Mouse (Mus musculus) urinary bladder, postnatal 36 days (tissue): ENCODE data around the gene Taok1.
A peak's percentile ranks its signal among the peaks of the same experiment; 100 is the strongest.
"Not testable (repeated sequence)": the region's sequence is repeated elsewhere in the genome, so short reads cannot be mapped to it uniquely, and the experiment has no call there.

Experiments
- DNase-seq, 2 experiments: peaks; one replicate each; pipeline ENCODE4 v3.0.0; 2022; ENCODE audit warnings: low spot score in 2 of 2, mixed read lengths in 1 of 2

Gene Taok1

DNA sequence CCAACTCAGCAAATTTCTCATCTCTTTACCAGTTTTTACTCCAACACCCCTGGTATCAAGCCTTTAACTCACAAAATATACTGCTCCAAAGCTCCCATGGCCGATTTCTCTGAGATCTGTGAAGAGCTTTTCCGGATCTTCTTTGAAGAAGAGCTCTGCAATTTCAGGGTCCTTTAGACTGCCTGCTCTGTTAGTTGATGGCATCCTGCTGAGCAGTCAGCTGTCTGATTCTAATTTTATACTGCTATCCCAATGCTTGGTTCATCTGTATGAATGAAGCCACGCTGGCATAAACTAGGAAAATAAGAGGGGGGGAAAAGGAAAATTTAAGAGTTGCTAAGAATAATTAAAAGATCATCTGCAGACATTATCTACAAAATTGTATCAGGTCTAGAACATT, 22.4 kb downstream of the Taok1 start:
- no peak for DNase-seq

DNA sequence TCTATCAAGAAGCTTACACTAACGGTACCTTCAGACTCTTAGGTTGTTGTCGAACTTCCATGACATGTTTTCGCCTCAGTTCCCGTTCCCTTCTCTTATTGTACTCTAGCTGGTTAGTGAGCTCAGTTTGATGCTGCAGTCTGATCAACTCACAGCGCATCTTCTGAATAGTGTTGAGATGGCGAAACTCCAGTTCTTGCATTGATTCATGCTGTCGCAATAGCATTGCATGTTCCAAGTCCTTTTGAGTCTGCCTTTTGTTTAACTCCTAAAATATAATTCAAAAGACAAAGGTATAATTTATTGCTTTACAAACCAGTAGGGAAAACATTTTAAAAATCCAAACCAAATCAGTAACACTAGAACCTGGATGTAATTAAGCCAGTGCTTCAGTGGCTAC, 62.4 kb downstream of the Taok1 start:
- no peak for DNase-seq

- DNase-seq = no peak
These were observed 75.3 kb downstream of the Taok1 start for GRCm38 (mm10) chr11:77532202-77532846.

- no peak for DNase-seq
These were observed 76.8 kb downstream of the Taok1 start for GRCm38 (mm10) chr11:77530862-77531261.

DNA sequence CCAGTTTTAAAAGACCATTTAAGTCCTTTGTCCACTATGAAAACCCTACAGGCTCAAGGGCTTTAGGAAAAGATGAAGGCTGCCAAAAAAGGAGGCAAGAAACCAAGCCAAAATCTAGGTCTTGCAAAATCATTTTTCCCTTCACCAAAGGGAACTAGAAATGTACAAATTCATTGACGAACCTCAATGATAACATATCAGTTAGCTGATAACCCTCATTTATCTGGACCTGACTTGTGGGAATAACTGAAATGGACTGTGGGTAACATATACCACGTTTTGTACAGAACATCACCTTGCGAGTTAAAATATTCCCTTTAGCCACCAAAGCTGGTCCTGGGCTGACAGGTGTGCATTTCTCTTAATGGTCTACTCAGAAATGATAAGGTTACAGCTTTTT, 78.0 kb downstream of the Taok1 start:
- no peak for DNase-seq

GRCm38 (mm10) chr11:77528420-77528819, 79.2 kb downstream of the Taok1 start:
- DNase-seq = not testable (repeated sequence)

DNA sequence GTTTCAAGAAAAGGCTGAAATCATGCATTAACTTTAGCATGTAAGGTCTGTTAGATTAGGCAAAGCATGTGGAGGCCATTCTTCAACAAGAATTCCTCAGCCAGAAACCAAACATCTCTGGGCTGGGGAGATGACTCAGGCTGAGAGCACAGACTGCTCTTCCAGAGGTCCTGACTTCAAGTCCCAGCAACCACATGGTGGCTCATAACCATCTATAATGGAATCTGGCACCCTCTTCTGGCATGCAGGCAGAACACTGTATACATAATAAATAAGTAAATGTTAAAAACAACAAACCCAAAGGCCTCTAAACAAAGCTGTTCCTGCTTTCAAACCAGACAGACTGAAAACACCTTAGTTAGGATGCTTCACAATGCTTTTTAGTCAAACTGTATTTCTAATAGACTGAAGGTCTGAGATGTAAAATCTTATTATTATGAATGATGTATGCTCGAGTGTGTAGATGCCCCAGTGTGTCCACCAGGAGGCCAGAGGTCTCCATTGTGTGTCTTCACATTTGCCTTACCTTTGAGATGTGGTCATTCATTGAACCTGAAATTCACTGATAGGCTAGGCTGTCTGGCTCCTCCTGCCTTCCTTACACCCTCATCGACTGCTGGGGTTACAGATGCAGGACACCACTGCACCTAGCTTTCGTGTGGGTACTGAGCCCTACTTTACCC, 81.7 kb downstream of the Taok1 start:
- no peak for DNase-seq

DNA sequence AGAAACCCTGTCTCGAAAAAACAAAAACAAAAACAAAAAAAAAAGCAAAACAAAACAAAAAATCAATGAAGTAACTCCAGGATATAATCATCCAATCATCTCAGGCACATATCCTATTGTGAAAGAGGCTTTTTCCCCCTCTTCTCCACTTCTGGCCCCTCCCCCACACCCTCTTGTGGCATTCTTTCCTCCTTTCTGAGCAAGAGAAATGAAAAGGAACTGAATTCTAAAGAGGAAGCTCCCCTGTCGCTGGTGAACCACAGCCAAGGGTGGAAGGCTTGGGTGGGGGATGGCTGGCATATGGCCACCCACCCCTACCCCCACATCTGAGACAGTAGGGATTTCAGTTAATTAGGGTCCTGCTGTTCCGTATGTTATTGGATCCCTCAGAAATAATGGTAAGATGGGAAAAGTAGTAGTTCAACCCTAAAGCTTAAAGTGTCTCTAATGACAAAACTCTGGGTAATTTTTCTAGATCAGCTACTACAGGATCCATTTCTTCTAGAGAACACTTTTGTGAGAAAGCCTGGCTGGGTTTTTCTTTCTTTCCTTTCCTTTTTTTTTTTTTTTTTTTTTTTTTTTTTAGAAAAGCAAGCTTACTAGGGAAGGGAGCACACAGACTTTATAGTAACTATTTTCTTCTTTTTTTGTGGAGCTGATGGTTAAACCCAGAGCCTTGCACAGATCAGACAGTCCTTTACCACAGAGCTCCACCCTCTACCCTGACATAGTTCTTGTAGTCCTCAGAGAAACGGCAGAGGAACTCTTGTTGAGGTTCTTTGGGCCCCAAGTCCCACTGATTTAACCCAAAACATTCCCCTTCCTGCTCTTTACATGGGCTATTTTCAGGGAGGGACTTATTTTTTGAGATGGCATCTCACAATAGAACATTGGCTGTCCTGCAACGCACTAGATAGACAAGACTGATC, 86.8 kb downstream of the Taok1 start:
- DNase-seq = no peak

GRCm38 (mm10) chr11:77519043-77519442, 88.6 kb downstream of the Taok1 start, which contains the start of gene Gm10392:
Gene Gm10392, minus strand, starts transcription at chr11:77519198.
- DNase-seq = no peak

DNA sequence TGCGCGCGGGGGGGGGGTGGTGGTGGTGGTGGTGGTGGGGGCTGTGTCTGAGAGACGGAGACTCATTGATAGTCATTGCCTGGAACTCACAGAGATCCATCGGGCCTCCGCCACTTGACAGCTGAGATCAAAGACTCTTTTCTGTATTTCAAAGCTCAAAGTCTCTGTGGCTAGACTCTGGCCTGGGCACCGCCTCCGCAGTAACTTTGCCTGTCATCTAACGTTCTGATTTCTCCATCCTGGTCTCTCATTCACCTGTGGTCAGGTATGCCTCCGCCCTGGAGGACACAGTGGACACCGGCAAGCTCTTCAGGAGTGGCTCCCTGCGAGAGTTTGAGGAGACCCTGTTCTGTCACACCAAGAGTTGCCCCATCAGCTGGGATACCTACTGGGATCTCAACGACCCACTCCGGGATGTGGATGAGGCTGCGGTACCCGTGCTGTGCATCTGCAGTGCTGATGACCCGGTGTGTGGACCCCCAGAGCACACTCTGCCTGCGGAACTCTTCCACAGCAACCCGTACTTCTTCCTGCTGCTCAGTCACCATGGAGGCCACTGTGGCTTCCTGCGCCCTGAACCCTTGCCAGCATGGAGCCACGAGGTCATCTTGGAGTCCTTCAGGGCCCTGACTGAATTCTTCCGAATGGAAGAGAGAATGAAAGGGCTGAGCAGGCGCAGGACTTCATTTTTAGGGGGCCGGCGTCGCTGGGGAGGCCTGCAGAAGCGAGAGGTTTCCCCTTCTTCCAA, 89.4 kb downstream of the Taok1 start:
- no peak for DNase-seq

- no peak for DNase-seq
These were observed 90.8 kb downstream of the Taok1 start for GRCm38 (mm10) chr11:77516553-77517425.

DNA sequence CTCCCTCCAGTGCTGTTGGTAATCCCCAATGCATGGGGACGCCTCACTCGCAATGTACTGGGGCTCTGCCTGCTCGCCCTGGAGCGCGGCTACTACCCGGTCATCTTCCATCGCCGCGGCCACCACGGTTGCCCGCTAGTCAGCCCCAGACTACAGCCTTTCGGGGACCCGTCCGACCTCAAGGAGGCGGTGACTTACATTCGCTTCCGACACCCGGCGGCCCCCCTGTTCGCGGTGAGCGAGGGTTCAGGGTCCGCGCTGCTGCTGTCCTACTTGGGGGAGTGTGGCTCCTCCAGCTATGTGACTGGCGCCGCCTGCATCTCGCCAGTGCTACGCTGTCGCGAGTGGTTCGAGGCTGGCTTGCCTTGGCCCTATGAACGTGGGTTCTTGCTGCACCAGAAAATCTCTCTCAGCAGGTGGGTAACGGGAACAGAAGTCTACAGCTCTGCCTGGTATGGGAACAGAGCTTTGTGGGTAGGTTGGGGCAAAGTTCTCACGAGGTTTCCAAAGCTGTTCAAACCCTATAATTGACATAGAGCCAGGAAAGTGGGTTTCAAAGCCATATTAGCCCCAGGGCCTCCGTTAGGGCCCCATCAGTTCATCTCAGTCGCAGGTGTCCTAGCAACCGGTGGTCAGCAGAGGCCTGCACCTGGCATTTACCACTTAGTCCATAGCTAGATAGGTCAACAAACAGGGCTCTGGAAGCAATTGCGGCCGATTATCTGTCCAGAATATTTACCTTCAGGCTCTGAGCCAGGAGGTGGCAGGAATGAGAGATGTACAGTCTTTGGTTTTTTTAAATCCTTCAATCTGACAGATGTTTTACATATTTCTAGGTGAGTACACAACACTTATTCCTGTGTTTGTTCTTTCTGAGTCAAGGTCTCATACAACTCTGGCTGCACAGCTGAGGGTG, 91.7 kb downstream of the Taok1 start, which contains the start of gene Trp53i13:
Trp53i13 (minus strand) TSS at position 344 of the 916 bp plus-strand sequence.
- no peak for DNase-seq

DNA sequence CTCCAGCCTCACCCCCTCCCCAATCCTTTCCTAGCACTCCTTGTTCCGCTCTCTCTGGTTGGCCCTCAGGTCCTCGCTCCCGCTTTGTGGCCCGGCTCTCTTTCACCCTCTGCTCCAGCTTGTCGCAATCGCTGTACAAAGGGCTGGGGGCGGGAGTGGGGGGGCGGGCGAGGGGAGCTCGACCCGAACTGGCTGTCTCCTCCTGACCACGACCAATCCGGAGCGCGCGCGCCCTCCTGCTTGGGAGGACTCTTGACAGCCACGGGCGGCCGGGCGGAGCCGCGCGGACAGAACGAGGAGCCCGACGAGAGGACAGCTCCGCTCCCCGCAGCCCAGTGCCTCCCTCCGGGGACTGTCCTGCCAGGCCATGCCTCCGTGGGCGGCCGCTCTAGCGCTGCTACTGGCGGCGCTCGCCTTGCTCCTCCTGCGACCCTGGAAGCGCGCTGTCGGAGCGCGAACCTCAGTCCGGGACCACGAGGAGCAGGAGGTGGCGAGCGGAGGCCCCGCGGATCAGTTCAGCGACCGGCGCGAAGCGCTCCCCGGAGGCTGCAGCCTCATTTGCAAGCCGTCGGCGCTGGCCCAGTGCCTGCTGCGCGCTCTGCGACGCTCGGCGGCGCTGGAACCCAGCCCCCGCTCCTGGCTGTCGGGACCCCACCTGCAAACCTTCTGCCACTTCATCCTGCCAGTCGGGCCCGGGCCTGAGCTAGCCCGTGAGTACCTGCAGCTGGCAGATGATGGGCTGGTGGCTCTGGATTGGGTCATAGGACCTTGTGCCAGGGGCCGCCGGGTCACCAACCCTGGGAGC, 92.6 kb downstream of the Taok1 start, which contains the start of gene Abhd15:
Abhd15 (plus strand) TSS at position 290 of the 805 bp plus-strand sequence.
- peak; percentile 68 to 87 for DNase-seq

GRCm38 (mm10) chr11:77514281-77514831, 93.3 kb downstream of the Taok1 start:
- DNase-seq = no peak

DNA sequence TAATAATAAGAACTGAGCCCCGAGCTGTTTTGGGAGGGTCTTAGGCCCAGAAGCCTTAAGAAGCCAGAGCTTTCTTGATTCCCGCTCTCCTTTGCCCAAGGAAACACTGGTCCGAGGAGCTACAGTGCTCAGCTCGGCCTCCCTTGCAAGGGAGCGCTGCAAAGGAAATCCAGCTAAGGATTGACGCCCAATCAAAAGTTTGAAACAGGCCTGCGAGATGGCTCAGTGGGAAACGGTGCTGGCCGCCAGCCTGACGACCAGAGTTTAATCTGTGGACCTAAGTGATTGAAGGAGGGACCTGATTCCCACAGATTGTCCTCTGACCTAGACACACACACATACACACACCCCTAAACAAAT, 93.8 kb downstream of the Taok1 start:
- no peak for DNase-seq

DNA sequence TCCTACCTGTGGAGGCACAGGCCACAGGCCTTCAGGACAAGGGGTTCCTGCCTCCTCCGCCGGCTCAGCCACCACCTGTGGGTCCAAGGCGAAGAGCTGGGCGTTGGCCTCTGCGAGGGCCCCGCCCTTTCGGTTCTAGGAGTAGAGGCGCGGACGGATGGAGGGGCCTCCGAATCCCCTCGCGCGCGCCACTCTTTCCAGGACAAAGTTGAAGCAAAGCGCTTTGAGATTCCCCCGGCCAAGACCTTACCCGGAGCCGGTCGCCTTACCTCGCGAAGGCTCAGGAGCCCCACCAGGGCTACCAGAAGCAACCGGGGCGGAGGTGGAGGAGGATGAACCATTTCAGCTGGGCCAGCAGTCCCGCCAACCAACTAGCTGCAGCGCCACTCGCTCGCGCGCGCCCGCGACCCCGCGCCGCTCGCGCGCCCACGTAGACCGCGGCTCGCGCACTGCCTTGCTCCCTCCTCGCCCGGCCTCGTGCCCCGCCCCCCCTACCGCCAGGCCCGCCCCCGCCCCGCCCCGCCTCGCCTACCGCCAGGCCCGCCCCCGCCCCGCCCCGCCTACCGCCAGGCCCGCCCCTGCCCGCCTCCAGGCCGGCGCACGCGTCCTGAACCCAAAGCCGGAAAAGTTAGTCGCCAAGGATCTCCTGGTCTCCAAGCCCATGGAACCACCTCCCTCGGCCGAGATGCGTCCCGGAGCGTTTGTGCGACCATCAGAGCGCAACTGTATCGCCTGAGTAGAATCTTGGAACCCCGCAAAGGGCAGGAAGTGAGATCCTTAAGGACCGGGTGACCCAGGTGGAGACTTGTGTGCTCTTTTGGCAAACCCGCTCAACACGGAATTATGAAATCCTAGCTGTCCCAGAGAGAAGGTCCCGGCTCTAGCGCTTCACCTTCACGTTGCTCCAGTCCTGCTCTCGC, 94.5 kb downstream of the Taok1 start:
- peak; percentile 82 to 84 for DNase-seq

GRCm38 (mm10) chr11:77511336-77511735, 96.3 kb downstream of the Taok1 start:
- DNase-seq = no peak
